Comparison of ENCODE assay signal across 11 mouse cellular contexts in genomic region chr12:4859241-4859914, GRCm38 (mm10). TPM values are rescaled to one million over a fixed set of nuclear protein-coding genes. Genes with fewer than 3 reads are reported as not detected.
DNase-seq lines count a peak whose midpoint lies in the region; ATAC-seq and TF ChIP-seq lines count a peak whose summit lies in the region.
"Had no signal": no experiment of that assay in that cellular context is flagged by ENCODE, and none has a peak within 500 bp of the region (broad histone marks: within the 10 kb centered on the region; RNA-seq: fewer than 3 reads in every experiment).

No protein-coding gene starts in this region.

- no peak for TF ChIP-seq EP300 in liver, postnatal 0 days (IDR thresholded peaks at IDR 0.05; ENCODE audit: low read depth)

- H3K9ac ChIP-seq in liver, embryonic 11.5 days (ENCODE audit: low read depth, low read length), result no peak overlapping the region
- no peak overlapping the region for H3K9ac ChIP-seq in liver, postnatal 0 days (replicated peaks)
- H3K9ac ChIP-seq in embryonic facial prominence, embryonic 11.5 days (replicated peaks; ENCODE audit: low read length), result no peak overlapping the region
- no peak overlapping the region for H3K9ac ChIP-seq in hindbrain, embryonic 15.5 days
- H3K9ac ChIP-seq in midbrain, postnatal 0 days (replicated peaks; ENCODE audit: low read length, poor library complexity, severe bottlenecking), result no peak overlapping the region
- H3K9ac ChIP-seq in kidney, embryonic 15.5 days, result no peak overlapping the region

- peak; percentile 53 for ATAC-seq in liver, embryonic 11.5 days (replicated peaks; ENCODE audit: low FRiP score)
- ATAC-seq in liver, postnatal 0 days, result no peak
- no peak for ATAC-seq in embryonic facial prominence, embryonic 11.5 days (replicated peaks; ENCODE audit: insufficient number of reproducible peaks, low FRiP score, low TSS enrichment, low read depth)
- 0 out of 2 replicates have a peak, but pooled peaks have one; percentile 9 for ATAC-seq in hindbrain, embryonic 15.5 days (ENCODE audit: low FRiP score, low read depth)
- ATAC-seq in midbrain, postnatal 0 days (ENCODE audit: low FRiP score), result no peak
- ATAC-seq in kidney, embryonic 15.5 days (replicated peaks; ENCODE audit: low FRiP score), result no peak

- H3K4me3 ChIP-seq in liver, embryonic 11.5 days (ENCODE audit: low read depth, low read length), result no peak overlapping the region
- no peak overlapping the region for H3K4me3 ChIP-seq in liver, postnatal 0 days (ENCODE audit: low read depth, low read length)
- H3K4me3 ChIP-seq in embryonic facial prominence, embryonic 11.5 days (ENCODE audit: low read depth, low read length), result no peak overlapping the region
- no peak overlapping the region for H3K4me3 ChIP-seq in hindbrain, embryonic 15.5 days
- H3K4me3 ChIP-seq in midbrain, postnatal 0 days (ENCODE audit: low read depth, low read length), result no peak overlapping the region
- H3K4me3 ChIP-seq in kidney, embryonic 15.5 days (replicated peaks), result no peak overlapping the region
- H3K4me3 ChIP-seq: gastrocnemius, adult 2 months; left cerebral cortex, adult 2 months had no signal

- TF ChIP-seq CTCF in liver, postnatal 0 days (IDR thresholded peaks at IDR 0.05; ENCODE audit: low read depth), result no peak
- TF ChIP-seq CTCF in midbrain, postnatal 0 days (IDR thresholded peaks at IDR 0.05), result no peak

- no peak for DNase-seq in liver, embryonic 11.5 days (ENCODE audit: low spot score)
- DNase-seq in liver, postnatal 0 days, result no peak
- no peak for DNase-seq in embryonic facial prominence, embryonic 11.5 days (ENCODE audit: low spot score)
- peak; percentile 20 for DNase-seq in midbrain, postnatal 0 days (ENCODE audit: low spot score)
- no peak for DNase-seq in kidney, adult 9 months
- DNase-seq: gastrocnemius, adult 2 months; kidney, adult 2 months; lung, postnatal 4 days had no signal

- 38% methylated on average over 11 of the region's 11 CpGs for WGBS in liver, embryonic 11.5 days
- 37% methylated on average over 11 of the region's 11 CpGs for WGBS in liver, postnatal 0 days (ENCODE audit: insufficient replicate concordance)
- 44% methylated on average over 11 of the region's 11 CpGs for WGBS in embryonic facial prominence, embryonic 11.5 days
- WGBS in hindbrain, embryonic 15.5 days, result 36% methylated on average over 11 of the region's 11 CpGs
- WGBS in midbrain, postnatal 0 days, result 38% methylated on average over 11 of the region's 11 CpGs
- WGBS in kidney, embryonic 15.5 days, result 44% methylated on average over 11 of the region's 11 CpGs

- no peaks in the 10 kb centered on the region for H3K27me3 ChIP-seq in liver, embryonic 11.5 days (replicated peaks; ENCODE audit: control insufficient read depth, insufficient read depth, low read length)
- no peaks in the 10 kb centered on the region for H3K27me3 ChIP-seq in liver, postnatal 0 days (ENCODE audit: insufficient read depth, low read length)
- no peaks in the 10 kb centered on the region for H3K27me3 ChIP-seq in embryonic facial prominence, embryonic 11.5 days (ENCODE audit: control insufficient read depth, insufficient read depth, low read length)
- H3K27me3 ChIP-seq in hindbrain, embryonic 15.5 days, result no peaks in the 10 kb centered on the region
- no peaks in the 10 kb centered on the region for H3K27me3 ChIP-seq in midbrain, postnatal 0 days (ENCODE audit: insufficient read depth, low read length)
- H3K27me3 ChIP-seq in kidney, embryonic 15.5 days, result no peaks in the 10 kb centered on the region

- no peaks in the 10 kb centered on the region for H3K9me3 ChIP-seq in liver, embryonic 11.5 days (ENCODE audit: control insufficient read depth, low read length)
- H3K9me3 ChIP-seq in liver, postnatal 0 days (ENCODE audit: low read length), result no peaks in the 10 kb centered on the region; the same call in 1 of the 2 replicates
- no peaks in the 10 kb centered on the region for H3K9me3 ChIP-seq in embryonic facial prominence, embryonic 11.5 days (replicated peaks; ENCODE audit: control insufficient read depth, low read length)
- no peaks in the 10 kb centered on the region for H3K9me3 ChIP-seq in hindbrain, embryonic 15.5 days
- no peaks in the 10 kb centered on the region for H3K9me3 ChIP-seq in midbrain, postnatal 0 days (ENCODE audit: low read length)
- 0 out of 2 replicates have a peak, but pooled peaks cover 3% of the 10 kb centered on the region for H3K9me3 ChIP-seq in kidney, embryonic 15.5 days (replicated peaks)

- no peak overlapping the region for H3K27ac ChIP-seq in liver, embryonic 11.5 days (ENCODE audit: low read depth, low read length)
- H3K27ac ChIP-seq in liver, postnatal 0 days (ENCODE audit: low read depth), result no peak overlapping the region
- 0 out of 2 replicates have a peak overlapping the region, but pooled peaks have one; percentile 3 for H3K27ac ChIP-seq in embryonic facial prominence, embryonic 11.5 days (replicated peaks; ENCODE audit: low read depth, low read length)
- H3K27ac ChIP-seq in hindbrain, embryonic 15.5 days (replicated peaks), result no peak overlapping the region
- H3K27ac ChIP-seq in midbrain, postnatal 0 days (ENCODE audit: low read depth, low read length), result no peak overlapping the region
- H3K27ac ChIP-seq in kidney, embryonic 15.5 days, result no peak overlapping the region
- H3K27ac ChIP-seq: gastrocnemius, adult 2 months; left cerebral cortex, adult 2 months had no signal

- H3K4me1 ChIP-seq in liver, embryonic 11.5 days (replicated peaks; ENCODE audit: control insufficient read depth, insufficient read depth, low read length), result peaks cover 5% of the 10 kb centered on the region
- H3K4me1 ChIP-seq in liver, postnatal 0 days (ENCODE audit: insufficient read depth), result no peaks in the 10 kb centered on the region
- peaks cover 2% of the 10 kb centered on the region; the same call in 1 of the 2 replicates for H3K4me1 ChIP-seq in embryonic facial prominence, embryonic 11.5 days (ENCODE audit: control insufficient read depth, insufficient read depth, low read length)
- 0 out of 2 replicates have a peak, but pooled peaks cover under 1% of the 10 kb centered on the region for H3K4me1 ChIP-seq in hindbrain, embryonic 15.5 days (replicated peaks)
- no peaks in the 10 kb centered on the region for H3K4me1 ChIP-seq in midbrain, postnatal 0 days (ENCODE audit: insufficient read depth, low read length)
- peaks cover 12% of the 10 kb centered on the region for H3K4me1 ChIP-seq in kidney, embryonic 15.5 days

- H3K36me3 ChIP-seq in liver, embryonic 11.5 days (ENCODE audit: control insufficient read depth, insufficient read depth, low read length), result peaks cover 22% of the 10 kb centered on the region
- peaks cover 24% of the 10 kb centered on the region for H3K36me3 ChIP-seq in liver, postnatal 0 days (replicated peaks; ENCODE audit: insufficient read depth, low read length)
- H3K36me3 ChIP-seq in embryonic facial prominence, embryonic 11.5 days (replicated peaks; ENCODE audit: control insufficient read depth, insufficient read depth, low read depth, low read length), result peaks cover 4% of the 10 kb centered on the region; the same call in 1 of the 2 replicates
- peaks cover 5% of the 10 kb centered on the region; the same call in 1 of the 2 replicates for H3K36me3 ChIP-seq in hindbrain, embryonic 15.5 days
- H3K36me3 ChIP-seq in midbrain, postnatal 0 days (ENCODE audit: insufficient read depth, low read length), result peaks cover 5% of the 10 kb centered on the region; the same call in 1 of the 2 replicates
- H3K36me3 ChIP-seq in kidney, embryonic 15.5 days, result peaks cover 25% of the 10 kb centered on the region

- H3K4me2 ChIP-seq in liver, embryonic 11.5 days, result no peak overlapping the region
- no peak overlapping the region for H3K4me2 ChIP-seq in liver, postnatal 0 days (ENCODE audit: low read depth, low read length)
- H3K4me2 ChIP-seq in embryonic facial prominence, embryonic 11.5 days (ENCODE audit: low read depth, low read length), result no peak overlapping the region
- H3K4me2 ChIP-seq in hindbrain, embryonic 15.5 days, result no peak overlapping the region
- no peak overlapping the region for H3K4me2 ChIP-seq in midbrain, postnatal 0 days (ENCODE audit: low read depth, low read length, poor library complexity, severe bottlenecking)
- no peak overlapping the region for H3K4me2 ChIP-seq in kidney, embryonic 15.5 days

RNA-seq across cellular contexts. Expression of gene Mfsd2b, which starts 14.8 kb away (rescaled TPM):
- 117 and 122 TPM in 2 replicates for polyA plus RNA-seq in liver, embryonic 11.5 days (2014; fragmentation: Nextera tagmentation; extraction: Ambion mirVana)
- 24.8 and 28.0 TPM in 2 replicates for polyA plus RNA-seq in liver, postnatal 0 days (2015; fragmentation: Nextera tagmentation; extraction: Ambion mirVana)
- 4.2 and 5.0 TPM in 2 replicates for polyA plus RNA-seq in embryonic facial prominence, embryonic 11.5 days (2014; fragmentation: Nextera tagmentation; extraction: Ambion mirVana)
- 2.4 and 2.6 TPM in 2 replicates for polyA plus RNA-seq in hindbrain, embryonic 15.5 days (2015; fragmentation: Nextera tagmentation; extraction: Ambion mirVana)
- 1.1 and 2.5 TPM in 2 replicates for total RNA-seq in midbrain, postnatal 0 days (2014; rRNA removed)
- 1.3 and 1.5 TPM in 2 replicates for polyA plus RNA-seq in midbrain, postnatal 0 days (2015; fragmentation: Nextera tagmentation; extraction: Ambion mirVana)
- 1.3 TPM in 2 replicates for polyA plus RNA-seq in kidney, embryonic 15.5 days (2015; fragmentation: Nextera tagmentation; extraction: Ambion mirVana)

RNA-seq across cellular contexts. Expression of gene Wdcp, which starts 16.3 kb away (rescaled TPM):
- polyA plus RNA-seq in liver, embryonic 11.5 days (2014; fragmentation: Nextera tagmentation; extraction: Ambion mirVana), result 28.7 and 31.0 TPM in 2 replicates
- 8.4 and 9.4 TPM in 2 replicates for polyA plus RNA-seq in liver, postnatal 0 days (2015; fragmentation: Nextera tagmentation; extraction: Ambion mirVana)
- 15.8 and 16.5 TPM in 2 replicates for polyA plus RNA-seq in embryonic facial prominence, embryonic 11.5 days (2014; fragmentation: Nextera tagmentation; extraction: Ambion mirVana)
- polyA plus RNA-seq in hindbrain, embryonic 15.5 days (2015; fragmentation: Nextera tagmentation; extraction: Ambion mirVana), result 14.2 and 14.9 TPM in 2 replicates
- total RNA-seq in midbrain, postnatal 0 days (2014; rRNA removed), result 9.7 and 11.0 TPM in 2 replicates
- 11.0 and 11.6 TPM in 2 replicates for polyA plus RNA-seq in midbrain, postnatal 0 days (2015; fragmentation: Nextera tagmentation; extraction: Ambion mirVana)
- polyA plus RNA-seq in kidney, embryonic 15.5 days (2015; fragmentation: Nextera tagmentation; extraction: Ambion mirVana), result 19.4 and 19.5 TPM in 2 replicates

RNA-seq across cellular contexts. Expression of gene Fkbp1b, which starts 18.0 kb away (rescaled TPM):
- 4.5 and 5.8 TPM in 2 replicates for polyA plus RNA-seq in liver, embryonic 11.5 days (2014; fragmentation: Nextera tagmentation; extraction: Ambion mirVana)
- 3.1 and 4.6 TPM in 2 replicates for polyA plus RNA-seq in liver, postnatal 0 days (2015; fragmentation: Nextera tagmentation; extraction: Ambion mirVana)
- polyA plus RNA-seq in embryonic facial prominence, embryonic 11.5 days (2014; fragmentation: Nextera tagmentation; extraction: Ambion mirVana), result 9.4 and 16.5 TPM in 2 replicates
- polyA plus RNA-seq in hindbrain, embryonic 15.5 days (2015; fragmentation: Nextera tagmentation; extraction: Ambion mirVana), result 60.0 and 71.2 TPM in 2 replicates
- 55.5 and 82.1 TPM in 2 replicates for total RNA-seq in midbrain, postnatal 0 days (2014; rRNA removed)
- 80.5 and 83.8 TPM in 2 replicates for polyA plus RNA-seq in midbrain, postnatal 0 days (2015; fragmentation: Nextera tagmentation; extraction: Ambion mirVana)
- polyA plus RNA-seq in kidney, embryonic 15.5 days (2015; fragmentation: Nextera tagmentation; extraction: Ambion mirVana), result 8.9 and 9.0 TPM in 2 replicates

RNA-seq across cellular contexts. Expression of gene Sf3b6, which starts 42.0 kb away (rescaled TPM):
- 302 and 314 TPM in 2 replicates for polyA plus RNA-seq in liver, embryonic 11.5 days (2014; fragmentation: Nextera tagmentation; extraction: Ambion mirVana)
- polyA plus RNA-seq in liver, postnatal 0 days (2015; fragmentation: Nextera tagmentation; extraction: Ambion mirVana), result 130 and 135 TPM in 2 replicates
- 363 and 371 TPM in 2 replicates for polyA plus RNA-seq in embryonic facial prominence, embryonic 11.5 days (2014; fragmentation: Nextera tagmentation; extraction: Ambion mirVana)
- polyA plus RNA-seq in hindbrain, embryonic 15.5 days (2015; fragmentation: Nextera tagmentation; extraction: Ambion mirVana), result 174 and 203 TPM in 2 replicates
- total RNA-seq in midbrain, postnatal 0 days (2014; rRNA removed), result 72.9 and 84.7 TPM in 2 replicates
- polyA plus RNA-seq in midbrain, postnatal 0 days (2015; fragmentation: Nextera tagmentation; extraction: Ambion mirVana), result 299 and 341 TPM in 2 replicates
- 207 and 229 TPM in 2 replicates for polyA plus RNA-seq in kidney, embryonic 15.5 days (2015; fragmentation: Nextera tagmentation; extraction: Ambion mirVana)

RNA-seq across cellular contexts. Expression of gene Ubxn2a, which starts 48.1 kb away (rescaled TPM):
- polyA plus RNA-seq in liver, embryonic 11.5 days (2014; fragmentation: Nextera tagmentation; extraction: Ambion mirVana), result 50.9 and 57.3 TPM in 2 replicates
- polyA plus RNA-seq in liver, postnatal 0 days (2015; fragmentation: Nextera tagmentation; extraction: Ambion mirVana), result 19.7 and 22.0 TPM in 2 replicates
- 24.7 and 25.0 TPM in 2 replicates for polyA plus RNA-seq in embryonic facial prominence, embryonic 11.5 days (2014; fragmentation: Nextera tagmentation; extraction: Ambion mirVana)
- 44.7 and 46.7 TPM in 2 replicates for polyA plus RNA-seq in hindbrain, embryonic 15.5 days (2015; fragmentation: Nextera tagmentation; extraction: Ambion mirVana)
- 26.6 and 35.1 TPM in 2 replicates for total RNA-seq in midbrain, postnatal 0 days (2014; rRNA removed)
- 36.9 and 40.9 TPM in 2 replicates for polyA plus RNA-seq in midbrain, postnatal 0 days (2015; fragmentation: Nextera tagmentation; extraction: Ambion mirVana)
- polyA plus RNA-seq in kidney, embryonic 15.5 days (2015; fragmentation: Nextera tagmentation; extraction: Ambion mirVana), result 28.4 and 28.7 TPM in 2 replicates

Comparison
In these comparisons a context has a peak if more than half of its experiments do, and no peak if none do; other contexts are left out.
1. ATAC-seq: peak in liver, embryonic 11.5 days (single experiment) and hindbrain, embryonic 15.5 days (single experiment); none in liver, postnatal 0 days (single experiment), embryonic facial prominence, embryonic 11.5 days (single experiment), midbrain, postnatal 0 days (single experiment) and kidney, embryonic 15.5 days (single experiment).